19 mouse cellular contexts compared by ENCODE assay signal in genomic region chr1:72862248-72862647, GRCm38 (mm10). TPM values are rescaled to one million over a fixed set of nuclear protein-coding genes. Genes with fewer than 3 reads are reported as not detected.
"Had no signal": no experiment of that assay in that cellular context is flagged by ENCODE, and none has a peak within 500 bp of the region (broad histone marks: within the 10 kb centered on the region; RNA-seq: fewer than 3 reads in every experiment).

No protein-coding gene starts in this region.

- H3K4me1 ChIP-seq: liver, embryonic 15.5 days had no signal

- DNase-seq: liver, postnatal 0 days; lung, adult 2 months; lung, postnatal 14 days; lung, postnatal 36 days; midbrain, embryonic 14.5 days; right cerebral cortex, postnatal 14 days; thymus, adult 2 months; thymus, postnatal 25 days; thymus, postnatal 4 days had no signal

- H3K9me3 ChIP-seq: liver, embryonic 15.5 days; lung, embryonic 15.5 days; midbrain, embryonic 10.5 days; midbrain, embryonic 12.5 days; neural tube, embryonic 12.5 days; stomach, embryonic 15.5 days had no signal

- H3K4me3 ChIP-seq: liver, embryonic 15.5 days; lung, embryonic 15.5 days; midbrain, embryonic 10.5 days; midbrain, embryonic 12.5 days; neural tube, embryonic 12.5 days; stomach, embryonic 15.5 days had no signal

- H3K27me3 ChIP-seq: liver, embryonic 15.5 days; lung, embryonic 15.5 days; midbrain, embryonic 12.5 days; neural tube, embryonic 12.5 days; stomach, embryonic 15.5 days had no signal

- ATAC-seq: liver, postnatal 0 days; lung, postnatal 0 days; midbrain, embryonic 16.5 days had no signal

- H3K27ac ChIP-seq: liver, embryonic 15.5 days; lung, embryonic 15.5 days; macrophage; midbrain, embryonic 10.5 days; midbrain, embryonic 12.5 days; neural tube, embryonic 12.5 days; stomach, embryonic 15.5 days; stomach, postnatal 0 days had no signal

- H3K36me3 ChIP-seq: liver, embryonic 15.5 days had no signal

- H3K9ac ChIP-seq: liver, embryonic 15.5 days; liver, postnatal 0 days; lung, embryonic 15.5 days; midbrain, embryonic 12.5 days; neural tube, embryonic 12.5 days; stomach, embryonic 15.5 days had no signal

- H3K4me2 ChIP-seq: liver, embryonic 15.5 days; lung, embryonic 15.5 days; midbrain, embryonic 12.5 days; neural tube, embryonic 12.5 days; stomach, embryonic 15.5 days had no signal

RNA-seq across cellular contexts. Expression of gene Igfbp2, which starts 37.9 kb away (rescaled TPM):
- polyA plus RNA-seq: macrophage had no signal
